13 mouse cellular contexts compared by ENCODE assay signal in genomic region chr8:26923166-26923565, GRCm38 (mm10).
"Had no signal": no experiment of that assay in that cellular context is flagged by ENCODE, and none has a peak within 500 bp of the region (broad histone marks: within the 10 kb centered on the region; RNA-seq: fewer than 3 reads in every experiment).

No protein-coding gene starts in this region.

- H3K9me3 ChIP-seq: liver, embryonic 13.5 days; lung, embryonic 15.5 days; midbrain, embryonic 13.5 days had no signal

- H3K9ac ChIP-seq: liver, embryonic 13.5 days; liver, postnatal 0 days; lung, embryonic 15.5 days; midbrain, embryonic 13.5 days had no signal

- ATAC-seq: liver, postnatal 0 days; midbrain, embryonic 13.5 days had no signal

- H3K27ac ChIP-seq: kidney, postnatal 0 days; liver, embryonic 13.5 days; lung, embryonic 15.5 days; midbrain, embryonic 13.5 days; stomach, postnatal 0 days had no signal

- H3K4me3 ChIP-seq: liver, embryonic 13.5 days; lung, embryonic 15.5 days; midbrain, embryonic 13.5 days had no signal

- H3K27me3 ChIP-seq: liver, embryonic 13.5 days; lung, embryonic 15.5 days; midbrain, embryonic 13.5 days had no signal

- H3K4me1 ChIP-seq: liver, embryonic 13.5 days; lung, embryonic 15.5 days; midbrain, embryonic 13.5 days had no signal

- H3K4me2 ChIP-seq: liver, embryonic 13.5 days; lung, embryonic 15.5 days; midbrain, embryonic 13.5 days had no signal

- H3K36me3 ChIP-seq: liver, embryonic 13.5 days; lung, embryonic 15.5 days; midbrain, embryonic 13.5 days had no signal

- DNase-seq: kidney, adult 8-10 months; kidney, postnatal 36 days; left cerebral cortex, postnatal 4 days; liver; liver, embryonic 13.5 days; liver, postnatal 0 days; right cerebral cortex, adult 18-20 months; right cerebral cortex, postnatal 25 days; thymus, postnatal 14 days had no signal
